Mouse (Mus musculus): ENCODE measurements at regions not wholly inside any gene's neighbourhood (a gene's known extent, or its start where the extent isn't known, plus 50 kb on each side); places are given as distances from the start of the nearest gene placed in this dataset.

- no peak for ATAC-seq
Measured at GRCm38 (mm10) chr12:114583371-114583770, 1039.7 kb downstream of the Adam6a start.

GRCm38 (mm10) chr12:114587227-114587626 lies 1043.5 kb downstream of the Adam6a start:
- ATAC-seq, result peak; percentile 71

- no peak for ATAC-seq
Measured at GRCm38 (mm10) chr12:114597672-114598071, 1054.0 kb downstream of the Adam6a start.

DNA sequence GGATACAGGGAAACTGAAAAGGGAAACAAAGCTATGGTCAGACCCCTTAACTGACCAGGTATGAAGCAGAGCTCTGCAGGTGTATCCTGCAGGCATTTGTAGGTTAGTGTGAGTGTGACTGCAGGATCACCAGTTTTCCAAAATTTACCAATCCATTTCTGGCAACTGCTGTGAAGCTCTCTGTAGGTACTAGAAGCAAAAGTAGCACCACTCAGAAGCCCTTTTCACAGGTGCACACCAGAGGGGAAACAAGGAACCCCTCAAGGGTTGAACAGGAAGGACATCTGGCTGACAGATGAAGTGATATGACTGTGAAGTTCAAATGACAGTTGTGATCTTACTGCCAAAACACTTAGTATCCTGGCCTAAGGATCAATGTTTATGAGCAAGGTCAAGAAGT lies 1065.5 kb downstream of the Adam6a start:
- peak; percentile 32 for ATAC-seq

DNA sequence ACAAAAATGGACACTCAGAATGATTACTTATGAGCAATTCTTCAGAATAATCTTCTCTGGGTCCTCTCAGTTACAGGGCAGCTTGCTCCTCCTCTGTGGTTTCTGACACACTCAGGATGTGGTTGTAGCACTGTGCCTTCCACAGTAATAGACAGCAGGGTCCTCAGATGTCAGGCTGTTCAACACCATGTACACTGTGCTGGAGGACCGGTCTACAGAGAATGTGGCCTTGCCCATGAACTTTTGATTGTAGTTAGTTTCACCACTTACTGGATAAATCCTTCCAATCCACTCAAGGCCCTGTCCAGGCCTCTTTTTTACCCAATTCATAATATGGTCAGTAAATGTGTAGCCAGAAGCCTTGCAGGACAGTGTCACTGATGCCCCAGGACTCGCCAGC lies 1068.4 kb downstream of the Adam6a start:
- ATAC-seq, result peak; percentile 72

- peak; percentile 44 for ATAC-seq
Measured at GRCm38 (mm10) chr12:114615179-114615578, 1071.5 kb downstream of the Adam6a start.

- ATAC-seq, result peak; percentile 60
Measured at GRCm38 (mm10) chr12:114615712-114616111, 1072.0 kb downstream of the Adam6a start.

DNA sequence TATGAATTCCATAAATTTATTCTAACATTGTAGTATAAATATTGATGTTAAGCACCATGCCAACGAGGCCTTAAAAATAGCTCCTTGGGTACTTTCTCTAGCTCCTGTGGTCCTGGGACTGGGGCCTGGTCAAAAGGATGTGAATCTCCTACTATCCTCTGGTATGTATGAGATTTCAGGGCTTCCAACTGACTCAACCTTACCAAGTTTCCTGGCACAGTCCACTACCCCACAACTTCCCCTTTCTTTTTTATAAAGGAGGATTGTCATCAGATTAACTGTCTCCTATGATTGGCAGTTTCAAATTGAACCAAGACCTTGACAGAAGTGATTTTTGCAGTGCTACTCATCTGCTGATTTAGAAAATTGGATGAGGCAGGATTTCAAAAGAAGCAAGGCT lies 1097.4 kb downstream of the Adam6a start:
- no peak for ATAC-seq

GRCm38 (mm10) chr12:114646372-114646771 lies 1102.7 kb downstream of the Adam6a start:
- ATAC-seq, result no peak

- ATAC-seq, result peak; percentile 61
Measured at GRCm38 (mm10) chr12:114650432-114651101, 1106.9 kb downstream of the Adam6a start.

DNA sequence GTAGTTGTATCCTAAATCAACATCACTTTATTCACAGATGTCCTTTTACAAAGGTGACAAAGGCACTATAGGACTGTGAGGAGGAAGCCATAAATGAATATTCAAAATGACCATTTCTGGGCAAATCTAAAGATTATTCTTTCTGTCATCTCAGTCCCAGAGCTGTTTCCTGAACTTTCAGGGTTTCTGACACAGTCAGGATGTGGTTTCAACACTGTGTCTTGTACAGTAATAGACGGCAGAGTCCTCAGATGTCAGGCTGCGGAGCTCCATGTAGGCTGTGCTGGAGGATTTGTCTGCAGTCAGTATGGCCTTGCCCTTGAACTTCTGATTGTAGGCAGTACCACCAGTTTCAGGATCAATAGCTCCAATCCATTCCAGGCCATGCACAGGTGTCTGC lies 1113.4 kb downstream of the Adam6a start:
- ATAC-seq, result peak; percentile 60

Data from inflammation-experienced regulatory T-cells, adult 6 months (primary cell).